Mouse (Mus musculus) liver, postnatal 0 days (tissue): Measurements from ENCODE around the gene Pop5. TPM values are rescaled to one million over a fixed set of nuclear protein-coding genes. Genes with fewer than 3 reads are reported as not detected.
A peak's percentile ranks its signal among the peaks of the same experiment; 100 is the strongest.

Experiments used
- ATAC-seq: fragments of 200-750 bp; cut with Nextera tagmentation; 2 replicates; pipeline ENCODE4 v1.8.0; 2017; ENCODE audit warnings: mild to moderate bottlenecking, moderate library complexity
- DNase-seq: peaks from one replicate; pipeline ENCODE4 v3.0.0-alpha.2; 2016
- H3K27ac ChIP-seq: fragments of 300-500 bp; sonication (generic); 2 replicates; pipeline ENCODE4 v1.5.1; 2014; ENCODE audit warnings: antibody characterized with exemption, moderate library complexity, mild to moderate bottlenecking, low read depth
- H3K27me3 ChIP-seq: fragments of 300-500 bp; sonication (generic); 2 replicates; pipeline ENCODE4 v1.6.1; 2014; ENCODE audit warnings: low read length, control low read depth, mixed read lengths; ENCODE audit not compliant: insufficient read depth
- H3K36me3 ChIP-seq: fragments of 300-500 bp; sonication (generic); replicated peaks from 2 replicates; pipeline ENCODE4 v1.6.1; 2014; ENCODE audit warnings: mild to moderate bottlenecking, control low read depth, low read length, moderate library complexity, mixed read lengths; ENCODE audit not compliant: insufficient read depth
- H3K4me1 ChIP-seq: fragments of 300-500 bp; sonication (generic); 2 replicates; pipeline ENCODE4 v1.6.1; 2014; ENCODE audit warnings: antibody characterized with exemption, mild to moderate bottlenecking, control low read depth; ENCODE audit not compliant: insufficient read depth
- H3K4me2 ChIP-seq: fragments of 300-500 bp; sonication (generic); 2 replicates; pipeline ENCODE4 v1.6.1; 2014; ENCODE audit warnings: low read depth, mild to moderate bottlenecking, low read length, moderate library complexity, mixed read lengths
- H3K4me3 ChIP-seq: fragments of 300-500 bp; sonication (generic); 2 replicates; pipeline ENCODE4 v1.5.1; 2014; ENCODE audit warnings: low read depth, low read length
- H3K9ac ChIP-seq: fragments of 300-500 bp; sonication (generic); replicated peaks from 2 replicates; pipeline ENCODE4 v1.6.1; 2014; ENCODE audit warnings: mild to moderate bottlenecking, moderate library complexity
- H3K9me3 ChIP-seq: fragments of 300-500 bp; sonication (generic); 2 replicates; pipeline ENCODE4 v1.6.1; 2016; ENCODE audit warnings: mild to moderate bottlenecking, control low read depth, low read length, mixed read lengths
- CTCF ChIP-seq: sonication (generic); IDR thresholded peaks from 2 replicates; pipeline ENCODE4 v1.5.1; 2016; ENCODE audit warnings: antibody characterized with exemption, low read depth
- EP300 ChIP-seq: IDR thresholded peaks from 2 replicates; pipeline ENCODE4 v1.6.1; 2016; ENCODE audit warnings: antibody characterized with exemption, low read depth, mild to moderate bottlenecking
- WGBS: fragments of 180-500 bp; shearing (Covaris S2); extraction: QIAGEN DNeasy Blood & Tissue Kit; methylation state at CpG from one replicate; pipeline ENCODE4 v1.1.7; 2014; ENCODE audit not compliant: insufficient replicate concordance; 5-methylcytosine and 5-hydroxymethylcytosine counted together
- polyA plus RNA-seq: library from polyadenylated mRNA; unstranded; fragments of >200 nt; fragmentation: Nextera tagmentation; extraction: Ambion mirVana; gene quantifications from 2 replicates; pipeline ENCODE4 v1.2.1, GENCODE M21; 2015

Gene Pop5
- polyA plus RNA-seq, 1 experiment from 2014 or later, result 58.7 TPM

DNA sequence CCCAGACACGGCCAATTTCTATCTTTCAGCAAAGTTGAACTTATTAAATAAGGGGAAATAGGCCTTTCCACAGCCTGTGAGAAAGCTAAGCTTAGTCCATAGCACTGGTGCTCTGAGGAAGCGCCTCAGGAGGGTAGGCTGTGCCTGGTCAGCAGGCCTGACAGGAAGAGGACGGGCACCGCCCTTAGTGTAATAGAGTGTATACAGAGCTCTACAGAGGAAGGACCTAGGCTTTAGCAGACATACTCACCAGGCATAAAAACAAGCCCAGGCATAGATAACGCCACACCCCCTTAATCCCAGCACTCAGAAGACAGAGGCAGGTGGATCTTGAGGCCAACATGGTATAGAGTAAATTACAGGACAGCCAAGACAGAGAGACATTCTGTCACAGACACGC, 24.7 kb downstream of the Pop5 start:
- Histone ChIP-seq H3K4me3 (no peak overlapping the region), H3K4me2 (no peak overlapping the region), H3K36me3 (peaks cover 77% of the 10 kb centered on the region), H3K9me3 (no peaks in the 10 kb centered on the region), H3K9ac (no peak overlapping the region), H3K27ac (no peak overlapping the region), H3K4me1 (peaks cover 16% of the 10 kb centered on the region), H3K27me3 (no peaks in the 10 kb centered on the region)
- ATAC-seq, result no peak
- DNase-seq, result no peak
- TF ChIP-seq CTCF (no peak), EP300 (no peak)
- WGBS, result 76% methylated on average over 6 of the region's 6 CpGs

DNA sequence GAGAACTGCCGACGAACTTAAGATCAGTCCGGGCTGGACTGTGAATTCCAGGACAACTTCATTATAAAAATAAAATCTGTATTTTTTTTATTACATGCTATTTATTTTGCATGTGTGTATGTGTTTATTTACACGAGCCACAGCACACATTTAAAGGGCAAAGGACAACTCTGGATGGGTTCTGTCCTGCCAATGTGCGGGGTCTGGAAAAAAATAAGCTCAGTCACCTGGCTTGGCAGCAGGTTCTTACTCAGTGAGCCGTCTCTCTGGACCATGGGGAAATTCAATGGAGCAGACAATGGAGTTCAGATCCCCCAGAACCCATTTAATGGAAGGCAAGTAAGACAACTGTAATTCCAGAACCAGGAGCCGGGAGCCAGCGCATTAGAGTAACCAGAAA, 25.5 kb downstream of the Pop5 start:
- no peak for ATAC-seq
- Histone ChIP-seq H3K4me3 (no peak overlapping the region), H3K27ac (no peak overlapping the region), H3K4me2 (no peak overlapping the region), H3K9ac (no peak overlapping the region), H3K27me3 (no peaks in the 10 kb centered on the region), H3K9me3 (no peaks in the 10 kb centered on the region), H3K4me1 (peaks cover 23% of the 10 kb centered on the region), H3K36me3 (peaks cover 69% of the 10 kb centered on the region)
- DNase-seq, result no peak
- TF ChIP-seq EP300, result no peak
- TF ChIP-seq CTCF, result no peak
- WGBS, result 82% methylated on average over 8 of the region's 8 CpGs

DNA sequence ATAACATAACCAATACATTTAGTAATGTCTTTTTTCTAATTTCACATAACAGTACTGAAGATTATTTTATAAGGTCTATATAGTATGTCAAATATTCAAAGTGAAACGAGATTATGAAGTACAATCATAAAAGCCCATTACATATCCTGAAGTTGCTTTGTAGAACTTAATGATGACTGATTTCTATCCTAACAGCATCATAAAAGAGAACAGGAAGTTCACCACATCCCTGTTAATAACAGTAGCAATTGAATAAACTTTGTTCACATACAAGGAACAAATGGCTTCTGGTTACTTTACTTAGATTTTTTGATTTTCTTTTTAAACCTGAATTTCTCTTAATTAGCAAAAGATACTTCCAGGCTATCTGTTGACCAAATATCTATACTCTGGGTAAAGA, 26.2 kb downstream of the Pop5 start:
- 86% methylated on average over 1 of the region's 1 CpGs for WGBS
- Histone ChIP-seq H3K4me1 (peaks cover 30% of the 10 kb centered on the region), H3K36me3 (peaks cover 65% of the 10 kb centered on the region), H3K27ac (no peak overlapping the region), H3K4me2 (no peak overlapping the region), H3K9me3 (no peaks in the 10 kb centered on the region), H3K9ac (no peak overlapping the region), H3K27me3 (no peaks in the 10 kb centered on the region), H3K4me3 (no peak overlapping the region)
- ATAC-seq (no peak), DNase-seq (no peak)
- TF ChIP-seq EP300, result no peak
- no peak for TF ChIP-seq CTCF

DNA sequence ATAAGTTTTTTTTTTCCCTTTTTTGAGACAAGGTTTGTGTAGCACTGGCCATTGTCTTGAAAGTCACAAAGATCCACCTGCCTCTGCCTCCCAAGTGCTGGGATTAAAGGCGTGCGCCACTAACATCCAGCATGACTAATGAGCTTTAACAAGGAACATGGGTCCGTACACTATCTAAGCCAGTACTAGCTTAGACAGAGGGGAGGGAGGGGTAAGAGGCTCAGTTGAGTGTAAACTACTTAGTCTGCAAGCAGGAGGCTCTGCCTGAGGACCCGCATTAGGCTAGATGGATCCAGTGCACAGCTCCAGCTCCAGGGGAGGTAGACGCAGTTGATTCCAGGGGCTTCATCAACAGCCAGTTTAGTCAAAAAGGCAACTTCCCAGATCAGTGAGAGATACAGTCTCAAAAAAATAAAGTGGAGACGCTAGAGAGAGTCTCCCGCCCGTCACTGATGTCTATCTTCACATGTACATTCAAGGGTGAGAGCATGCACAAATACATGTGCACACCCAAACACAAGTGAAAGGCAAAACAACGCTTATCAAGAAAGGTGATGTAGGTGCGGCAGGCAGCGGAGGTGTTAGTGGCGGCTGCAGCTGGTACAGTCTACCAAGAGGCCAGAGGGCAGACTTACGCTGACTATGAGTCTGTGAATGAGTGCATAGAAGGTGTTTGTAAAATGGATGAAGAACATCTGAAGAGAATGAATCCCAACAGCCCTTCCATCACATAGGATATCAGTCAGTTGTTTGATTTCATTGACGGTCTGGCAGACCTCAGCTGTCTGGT, 27.1 kb downstream of the Pop5 start:
- ATAC-seq, result no peak
- H3K4me3 ChIP-seq, result no peak overlapping the region
- H3K27ac ChIP-seq, result no peak overlapping the region
- TF ChIP-seq EP300 (no peak), CTCF (no peak)
- H3K9me3 ChIP-seq, result no peaks in the 10 kb centered on the region
- H3K4me2 ChIP-seq, result no peak overlapping the region
- no peak overlapping the region for H3K9ac ChIP-seq
- peaks cover 34% of the 10 kb centered on the region for H3K4me1 ChIP-seq
- H3K27me3 ChIP-seq, result no peaks in the 10 kb centered on the region
- DNase-seq, result no peak
- peaks cover 57% of the 10 kb centered on the region for H3K36me3 ChIP-seq
- WGBS, result 86% methylated on average over 14 of the region's 14 CpGs

DNA sequence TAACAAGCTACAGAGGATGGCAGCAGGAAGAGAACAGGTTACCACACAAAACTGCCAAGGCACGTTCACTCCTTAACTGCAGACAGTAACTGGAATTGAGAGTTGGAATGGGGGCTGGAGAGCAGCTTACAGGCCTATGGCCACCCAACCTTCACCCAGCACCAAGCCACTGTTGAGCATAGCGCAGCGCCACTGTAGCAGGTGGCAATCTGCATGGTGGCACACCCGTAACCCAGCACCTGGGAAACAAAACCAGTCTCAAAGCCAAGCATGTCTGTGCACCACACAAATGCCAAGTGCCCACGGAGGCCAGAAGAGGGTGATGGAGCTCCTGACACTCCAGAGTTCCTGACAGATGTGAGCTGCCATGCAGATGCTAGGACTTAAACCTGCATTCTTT, 30.7 kb downstream of the Pop5 start:
- 71% methylated on average over 5 of the region's 5 CpGs for WGBS
- Histone ChIP-seq H3K4me3 (peak overlapping the region; percentile 28), H3K9ac (peak overlapping the region; percentile 58), H3K4me1 (peaks cover 64% of the 10 kb centered on the region), H3K9me3 (no peaks in the 10 kb centered on the region), H3K36me3 (peaks cover 44% of the 10 kb centered on the region), H3K27ac (peak overlapping the region; percentile 92), H3K27me3 (no peaks in the 10 kb centered on the region), H3K4me2 (peak overlapping the region; percentile 79)
- DNase-seq, result peak; percentile 40
- TF ChIP-seq CTCF (no peak), EP300 (no peak)
- peak; percentile 64 for ATAC-seq

DNA sequence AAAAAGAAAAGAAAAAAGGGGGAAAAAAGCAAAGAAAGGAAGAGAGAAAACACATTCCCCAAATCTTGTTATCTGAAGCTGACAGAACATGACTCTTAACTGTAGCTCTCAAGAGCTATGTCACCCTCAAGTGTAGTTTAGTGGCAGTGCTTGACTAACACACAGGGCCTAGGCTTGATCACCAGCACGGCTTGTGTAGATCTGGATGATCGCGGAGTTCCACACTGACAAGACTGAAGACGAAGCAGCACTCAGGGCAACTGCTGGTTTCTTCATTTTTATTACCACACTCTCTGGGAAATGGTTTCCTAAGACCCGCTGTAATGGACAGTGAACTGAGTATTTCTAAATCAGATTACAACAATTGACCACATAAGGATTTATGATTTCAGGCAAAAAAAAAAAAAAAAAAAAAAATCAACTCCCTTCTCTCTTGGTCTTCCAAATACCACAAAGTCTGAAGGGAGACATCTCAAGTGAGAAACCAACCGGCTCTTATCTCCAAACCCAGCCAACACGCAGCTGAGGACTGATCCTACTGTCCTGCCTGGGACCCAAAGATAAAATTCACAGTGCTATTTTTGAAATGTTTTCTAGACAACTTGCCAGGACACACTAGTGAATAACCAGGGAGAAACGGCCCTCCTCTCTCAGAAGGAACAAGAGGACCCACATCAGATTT, 31.3 kb downstream of the Pop5 start:
- DNase-seq, result peak; percentile 65
- Histone ChIP-seq H3K9me3 (no peaks in the 10 kb centered on the region), H3K36me3 (peaks cover 43% of the 10 kb centered on the region), H3K4me3 (peak overlapping the region; percentile 28), H3K27ac (peak overlapping the region; percentile 92), H3K4me2 (peak overlapping the region; percentile 79), H3K4me1 (peaks cover 64% of the 10 kb centered on the region), H3K9ac (peak overlapping the region; percentile 58), H3K27me3 (no peaks in the 10 kb centered on the region)
- 45% methylated on average over 8 of the region's 8 CpGs for WGBS
- peak; percentile 80 for ATAC-seq
- TF ChIP-seq CTCF, result no peak
- peak; percentile 98 for TF ChIP-seq EP300
